Mouse (Mus musculus): ENCODE data around the gene Idh3b. TPM values are rescaled to one million over a fixed set of nuclear protein-coding genes. Genes with fewer than 3 reads are reported as not detected.

Idh3b gene
- polyA plus RNA-seq, 1 experiment from 2014 or later, result 193 TPM

DNA sequence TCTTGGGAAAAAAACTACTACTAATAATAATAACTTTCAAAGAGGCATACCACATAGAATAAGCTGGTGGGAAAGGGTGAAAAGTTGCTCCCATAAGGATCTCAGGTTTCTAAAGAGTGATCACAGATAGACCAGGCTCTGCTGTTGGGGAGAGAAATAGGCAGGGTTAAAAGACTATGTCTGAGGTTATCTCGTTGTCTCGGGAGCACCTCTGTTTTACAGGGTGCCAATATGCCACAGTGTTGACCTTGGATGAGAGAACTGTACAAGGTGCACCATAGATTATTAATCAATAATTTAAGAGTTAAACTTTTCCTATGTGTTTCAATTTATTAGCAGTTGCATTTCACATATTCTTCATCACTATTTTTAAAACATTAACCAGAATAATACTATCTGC lies 22.4 kb downstream of the Idh3b start:
- Histone ChIP-seq H3K4me3 (replicated peaks) (no peak overlapping the region), H3K27ac (replicated peaks) (no peak overlapping the region), H3K9me3 (replicated peaks) (no peaks in the 10 kb centered on the region), H3K9ac (replicated peaks) (no peak overlapping the region), H3K27me3 (replicated peaks) (no peaks in the 10 kb centered on the region), H3K4me1 (no peaks in the 10 kb centered on the region), H3K36me3 (no peaks in the 10 kb centered on the region), H3K4me2 (no peak overlapping the region)
- no peak for ATAC-seq (ENCODE audit: low FRiP score)
- 88% methylated on average over 2 of the region's 2 CpGs for WGBS

DNA sequence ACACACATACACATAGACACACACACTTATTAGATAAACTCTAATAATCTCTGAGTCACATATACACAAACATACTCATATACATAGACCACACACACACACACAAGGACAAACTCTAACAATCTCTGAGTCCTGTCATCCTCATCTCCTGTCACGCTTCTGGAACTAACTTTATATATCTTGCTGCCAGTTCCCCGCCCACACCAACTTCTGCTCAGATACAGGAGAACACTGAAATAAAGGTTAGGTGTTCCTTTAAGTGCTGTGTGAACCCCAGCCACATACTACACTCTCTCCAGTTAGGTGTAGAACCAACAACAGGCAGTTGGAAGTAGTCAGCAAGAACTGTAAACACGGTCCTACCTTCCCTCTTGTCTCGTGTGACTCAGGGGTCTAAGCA lies 23.5 kb downstream of the Idh3b start:
- no peaks in the 10 kb centered on the region for H3K27me3 ChIP-seq (replicated peaks)
- no peaks in the 10 kb centered on the region for H3K4me1 ChIP-seq
- no peak overlapping the region for H3K4me2 ChIP-seq
- no peaks in the 10 kb centered on the region for H3K9me3 ChIP-seq (replicated peaks)
- no peak overlapping the region for H3K27ac ChIP-seq (replicated peaks)
- no peak overlapping the region for H3K4me3 ChIP-seq (replicated peaks)
- WGBS, result 90% methylated on average over 4 of the region's 4 CpGs
- no peak overlapping the region for H3K9ac ChIP-seq (replicated peaks)
- ATAC-seq (ENCODE audit: low FRiP score), result no peak
- H3K36me3 ChIP-seq, result no peaks in the 10 kb centered on the region

DNA sequence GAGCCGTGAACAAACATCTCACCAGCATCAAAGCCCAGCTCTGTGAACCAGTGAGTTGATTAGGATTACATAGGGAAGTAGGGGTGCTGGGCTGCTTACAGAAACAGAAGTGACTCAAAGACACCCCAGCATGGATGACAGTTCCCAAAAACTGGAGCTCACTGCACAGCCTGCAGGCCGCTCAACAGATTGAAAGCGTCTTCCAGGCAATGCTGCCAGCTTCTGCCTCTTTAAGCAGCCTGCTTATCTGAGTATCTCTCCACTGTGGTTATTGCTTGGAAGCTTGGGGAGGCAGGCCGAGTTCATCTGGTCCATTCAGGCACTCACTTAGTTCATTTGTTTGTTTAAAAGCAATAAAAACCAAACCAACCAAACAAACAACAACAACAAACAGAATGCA lies 27.6 kb downstream of the Idh3b start:
- Histone ChIP-seq H3K9me3 (replicated peaks) (no peaks in the 10 kb centered on the region), H3K27ac (replicated peaks) (no peak overlapping the region), H3K4me2 (no peak overlapping the region), H3K9ac (replicated peaks) (no peak overlapping the region), H3K36me3 (no peaks in the 10 kb centered on the region), H3K4me1 (no peaks in the 10 kb centered on the region), H3K27me3 (replicated peaks) (no peaks in the 10 kb centered on the region), H3K4me3 (replicated peaks) (no peak overlapping the region)
- no peak for ATAC-seq (ENCODE audit: low FRiP score)
- WGBS, result 80% methylated on average over 4 of the region's 4 CpGs

DNA sequence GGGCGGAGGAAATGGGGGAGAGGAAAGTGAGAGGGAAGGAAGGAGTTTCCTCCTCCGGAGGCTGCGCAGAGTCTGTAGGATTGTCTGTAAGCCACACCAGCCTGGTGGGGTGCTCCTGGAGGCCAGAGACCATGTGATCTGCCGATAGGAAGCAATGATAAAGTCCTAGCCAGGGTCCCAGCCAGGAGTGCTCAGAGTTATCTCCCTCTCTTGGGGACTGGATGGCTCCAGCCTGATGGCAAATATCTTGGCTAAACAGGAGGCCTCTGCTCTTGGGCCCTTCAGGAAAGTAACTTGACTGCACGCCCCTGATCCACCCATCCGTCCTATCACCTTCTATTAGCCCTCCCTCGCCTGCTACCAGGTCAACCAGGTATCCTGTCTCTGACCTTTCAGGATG lies 36.1 kb downstream of the Idh3b start:
- 85% methylated on average over 7 of the region's 7 CpGs for WGBS
- Histone ChIP-seq H3K4me1 (no peaks in the 10 kb centered on the region), H3K4me2 (no peak overlapping the region), H3K4me3 (replicated peaks) (no peak overlapping the region), H3K27me3 (replicated peaks) (no peaks in the 10 kb centered on the region), H3K27ac (replicated peaks) (no peak overlapping the region), H3K9me3 (replicated peaks) (no peaks in the 10 kb centered on the region), H3K36me3 (no peaks in the 10 kb centered on the region), H3K9ac (replicated peaks) (no peak overlapping the region)
- no peak for ATAC-seq (ENCODE audit: low FRiP score)

DNA sequence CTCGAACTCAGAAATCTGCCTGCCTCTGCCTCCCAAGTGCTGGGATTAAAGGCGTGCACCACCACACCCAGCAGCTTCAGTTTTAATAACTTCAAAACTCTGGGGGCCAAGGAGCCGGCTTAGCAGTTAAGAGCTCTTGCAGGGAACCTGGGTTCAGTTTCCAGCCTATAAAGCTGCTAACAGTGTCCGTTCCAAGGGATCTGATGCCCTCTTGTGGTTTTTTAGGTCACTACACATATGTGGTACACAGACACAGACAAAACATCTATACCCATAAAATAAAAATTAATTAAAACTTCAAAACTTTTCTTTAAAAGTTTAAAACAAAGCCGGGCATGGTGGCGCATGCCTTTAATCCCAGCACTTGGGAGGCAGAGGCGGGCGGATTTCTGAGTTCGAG lies 37.4 kb downstream of the Idh3b start:
- H3K27ac ChIP-seq (replicated peaks), result no peak overlapping the region
- no peaks in the 10 kb centered on the region for H3K27me3 ChIP-seq (replicated peaks)
- no peaks in the 10 kb centered on the region for H3K9me3 ChIP-seq (replicated peaks)
- H3K36me3 ChIP-seq, result no peaks in the 10 kb centered on the region
- no peak overlapping the region for H3K9ac ChIP-seq (replicated peaks)
- H3K4me3 ChIP-seq (replicated peaks), result no peak overlapping the region
- no peaks in the 10 kb centered on the region for H3K4me1 ChIP-seq
- ATAC-seq (ENCODE audit: low FRiP score), result no peak
- WGBS, result 47% methylated on average over 9 of the region's 9 CpGs
- H3K4me2 ChIP-seq, result no peak overlapping the region

Other genes starting within 250 kb of the Idh3b start
- 0.04 TPM in 1 of 2 replicates, not detected in the other for gene Tgm6, start 172.1 kb downstream of the Idh3b start, polyA plus RNA-seq (2015; fragmentation: Nextera tagmentation; extraction: Ambion mirVana)
- 283 and 366 TPM in 2 replicates for gene Snrpb, start 105.1 kb downstream of the Idh3b start, polyA plus RNA-seq (2015; fragmentation: Nextera tagmentation; extraction: Ambion mirVana)
- gene Tmc2, start 89.4 kb downstream of the Idh3b start, polyA plus RNA-seq (2015; fragmentation: Nextera tagmentation; extraction: Ambion mirVana), result not detected in 2 replicates
- gene Nop56, start 10.1 kb downstream of the Idh3b start, polyA plus RNA-seq (2015; fragmentation: Nextera tagmentation; extraction: Ambion mirVana), result 275 and 293 TPM in 2 replicates
- gene Ebf4, start 10.6 kb upstream of the Idh3b start, polyA plus RNA-seq (2015; fragmentation: Nextera tagmentation; extraction: Ambion mirVana), result 4.7 and 7.8 TPM in 2 replicates
- gene Cpxm1, start 113.0 kb upstream of the Idh3b start, polyA plus RNA-seq (2015; fragmentation: Nextera tagmentation; extraction: Ambion mirVana), result 27.8 and 30.3 TPM in 2 replicates
- 0.17 TPM in 1 of 2 replicates, not detected in the other for gene Gm28372, start 120.7 kb upstream of the Idh3b start, polyA plus RNA-seq (2015; fragmentation: Nextera tagmentation; extraction: Ambion mirVana)
- gene 1700020A23Rik, start 120.7 kb upstream of the Idh3b start, polyA plus RNA-seq (2015; fragmentation: Nextera tagmentation; extraction: Ambion mirVana), result 0.36 and 0.56 TPM in 2 replicates
- not detected in 2 replicates for gene Tmem239, start 121.9 kb upstream of the Idh3b start, polyA plus RNA-seq (2015; fragmentation: Nextera tagmentation; extraction: Ambion mirVana)
- gene Vps16, start 139.8 kb upstream of the Idh3b start, polyA plus RNA-seq (2015; fragmentation: Nextera tagmentation; extraction: Ambion mirVana), result 102 TPM in 2 replicates
- 14.3 and 16.0 TPM in 2 replicates for gene Pced1a, start 140.2 kb upstream of the Idh3b start, polyA plus RNA-seq (2015; fragmentation: Nextera tagmentation; extraction: Ambion mirVana)
- gene Ptpra, start 165.7 kb upstream of the Idh3b start, polyA plus RNA-seq (2015; fragmentation: Nextera tagmentation; extraction: Ambion mirVana), result 123 and 129 TPM in 2 replicates